Mouse (Mus musculus) adrenal gland, postnatal 10 days (tissue): Measurements from ENCODE around the gene Casq2. TPM values are rescaled to one million over a fixed set of nuclear protein-coding genes. Genes with fewer than 3 reads are reported as not detected.

Source experiments
- DNase-seq: peaks from one replicate; pipeline ENCODE4 v3.0.0; 2021; ENCODE audit warnings: mixed read lengths
- total RNA-seq, 2 experiments: library from RNA; stranded (reverse); gene quantifications; 2 replicates each; pipeline ENCODE4 v1.2.3; 2021

Gene Casq2
- total RNA-seq, 2 experiments from 2014 or later: 6.8 to 49.9 TPM

DNA sequence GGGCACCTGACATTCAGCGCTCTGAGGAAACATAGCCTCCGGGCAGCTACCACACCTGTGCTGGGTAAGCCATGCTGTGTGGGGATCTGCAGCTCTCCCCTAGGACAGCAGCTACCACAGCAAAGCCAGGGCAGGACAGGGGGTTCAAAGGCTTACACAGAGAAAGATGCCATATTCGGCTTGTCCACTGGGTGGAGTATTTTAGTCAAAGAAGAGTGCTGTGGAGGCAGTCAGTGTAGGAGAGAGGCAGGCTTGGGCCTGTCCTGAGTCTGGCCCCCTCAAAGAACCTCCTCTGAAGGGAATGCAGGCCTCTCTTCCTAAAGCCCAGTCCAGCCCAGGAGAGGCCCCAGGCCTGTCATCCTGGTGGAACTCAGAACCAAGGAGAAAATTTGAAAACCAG, 4.4 kb upstream of the Casq2 start:
- peak; percentile 87 for DNase-seq

DNA sequence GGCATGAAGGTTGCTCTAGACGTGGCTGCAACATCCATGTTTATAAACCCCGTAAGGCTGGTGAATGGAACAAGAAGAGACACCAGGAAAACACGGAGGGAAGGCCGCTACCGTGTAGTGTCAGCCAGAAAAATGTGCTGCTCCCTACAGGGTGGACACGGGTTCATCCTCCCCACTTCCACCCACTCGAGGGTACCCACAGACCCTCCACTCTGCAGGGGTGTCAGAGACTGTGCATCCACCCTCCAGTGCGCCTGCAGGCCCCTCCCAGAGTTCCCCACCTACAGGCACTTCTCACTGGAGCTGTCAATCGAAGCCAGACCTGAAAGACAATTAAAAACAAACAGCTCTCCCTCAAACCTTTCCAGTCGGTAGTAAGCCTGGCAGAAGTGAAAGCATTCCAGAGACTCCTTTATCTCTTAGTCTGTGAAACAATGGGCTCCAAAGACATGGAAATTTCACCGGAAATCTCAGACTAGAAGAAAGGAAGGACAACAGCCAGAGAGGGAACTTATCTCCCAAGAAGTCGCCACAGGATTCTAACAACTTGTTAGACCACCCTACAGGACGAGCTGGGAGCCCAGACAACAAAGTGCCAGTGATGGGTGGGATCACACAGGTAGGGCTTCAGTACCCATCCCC, 2.5 kb upstream of the Casq2 start:
- DNase-seq: no peak

DNA sequence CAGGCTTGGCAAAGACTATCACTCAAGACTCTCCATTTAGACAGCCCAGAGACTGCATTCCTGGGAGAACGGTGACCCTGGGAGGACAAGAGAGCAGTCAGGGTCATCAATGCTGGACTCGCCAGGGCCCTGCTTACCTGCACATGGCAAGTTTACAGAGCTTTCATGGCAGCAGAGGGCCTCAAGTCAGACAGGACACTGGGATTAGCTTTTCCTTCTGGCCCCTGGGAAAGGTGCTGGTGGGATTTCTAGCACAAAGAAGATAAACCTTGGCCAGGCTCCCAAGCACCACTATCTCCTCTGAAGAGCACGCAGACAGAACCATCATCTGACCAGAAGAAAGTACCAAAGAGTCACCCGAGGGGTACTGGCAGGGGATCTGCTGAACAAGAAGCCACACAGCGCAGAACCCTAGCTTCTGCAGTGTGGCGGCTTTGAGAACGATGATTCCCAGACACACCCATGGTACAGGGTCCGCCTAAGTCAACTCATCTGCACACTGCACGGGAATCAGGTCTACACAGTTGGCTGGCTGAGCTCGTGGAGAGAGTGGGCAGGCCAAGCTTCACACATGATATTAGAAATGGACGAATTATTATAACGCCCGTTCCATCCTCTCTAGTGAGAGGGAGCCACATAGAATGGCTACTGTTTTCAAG, 1.3 kb upstream of the Casq2 start:
- no peak for DNase-seq

GRCm38 (mm10) chr3:102085719-102086118, 496 bp upstream of the Casq2 start:
- peak; percentile 73 for DNase-seq

DNA sequence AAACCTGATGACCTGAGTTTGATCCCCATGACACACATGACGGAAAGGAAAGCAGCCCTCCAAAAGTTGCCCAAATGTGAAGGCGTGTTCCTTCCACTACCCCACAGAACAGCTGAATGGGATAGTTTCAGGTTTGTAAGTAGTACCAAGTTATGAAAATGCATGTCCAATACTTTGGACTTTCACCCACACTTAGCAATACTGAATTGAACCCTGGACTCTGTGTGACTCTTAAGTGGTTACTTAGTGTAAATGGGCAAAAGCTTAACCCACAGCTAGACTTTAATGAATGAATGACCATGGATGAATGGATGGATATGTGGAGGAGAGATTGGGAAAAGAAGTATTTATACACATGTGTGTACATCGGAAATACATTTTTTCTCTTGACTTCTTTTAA, 8.6 kb downstream of the Casq2 start:
- no peak for DNase-seq

GRCm38 (mm10) chr3:102095412-102095811, 9.2 kb downstream of the Casq2 start:
- no peak for DNase-seq

- no peak for DNase-seq
Measured at GRCm38 (mm10) chr3:102096366-102096765, 10.2 kb downstream of the Casq2 start.

DNA sequence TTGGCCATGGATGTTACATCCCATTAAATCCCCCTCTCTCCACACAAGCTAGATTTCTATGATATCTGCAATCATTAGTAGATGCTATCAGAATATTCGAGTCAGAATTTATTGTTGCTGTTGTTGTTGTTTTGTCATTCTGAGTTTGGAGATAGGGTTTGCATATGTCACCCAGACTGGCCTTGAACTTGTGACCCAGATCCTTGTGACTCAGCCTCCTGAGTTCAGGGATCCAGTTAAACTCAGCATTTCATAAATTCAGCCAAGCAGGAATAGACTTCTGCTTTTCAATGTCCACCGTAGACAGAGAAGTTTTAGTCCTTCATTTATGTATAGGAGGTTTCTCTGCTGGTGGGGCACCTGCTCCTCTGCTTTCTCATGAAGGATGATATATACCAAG, 10.8 kb downstream of the Casq2 start:
- DNase-seq: no peak

DNA sequence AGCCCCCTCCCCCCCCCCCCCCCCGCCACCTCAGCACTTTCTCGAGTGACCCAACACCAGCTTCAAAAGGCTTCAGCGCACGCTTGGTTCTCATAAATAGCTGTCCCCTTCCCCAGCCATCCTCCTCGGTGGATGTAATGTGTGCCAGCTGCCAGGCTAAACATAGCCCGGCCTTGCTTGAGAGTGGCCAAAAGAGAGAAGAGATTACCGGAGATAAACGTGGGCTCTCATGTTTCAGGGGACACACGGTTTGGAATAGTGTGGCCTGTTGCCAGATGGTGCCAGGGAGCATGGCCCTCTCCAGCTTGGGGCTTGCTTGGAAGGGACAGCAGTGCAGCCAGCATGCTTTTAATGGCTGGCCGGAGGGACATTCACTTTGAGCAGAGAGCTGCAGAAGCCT, 13.0 kb downstream of the Casq2 start:
- DNase-seq: no peak

DNA sequence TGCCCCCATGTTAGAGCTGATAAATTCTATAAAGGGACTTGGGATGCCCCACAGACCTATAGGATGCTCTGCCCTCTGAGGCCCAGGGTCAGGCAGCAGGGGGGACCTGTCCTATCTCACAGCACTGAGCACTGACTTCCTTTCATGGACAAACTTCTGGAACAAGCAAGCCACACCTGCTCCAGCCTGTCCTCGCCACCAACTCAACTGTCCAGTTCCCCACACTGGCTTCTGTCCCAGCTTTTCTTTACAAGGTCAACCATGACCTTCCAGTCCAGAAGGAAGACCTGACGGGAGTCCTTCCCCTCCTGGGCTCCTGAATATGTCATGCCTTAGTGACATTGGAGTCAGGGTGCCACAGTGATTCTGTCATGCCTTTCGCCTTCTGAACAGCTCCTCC, 13.6 kb downstream of the Casq2 start:
- no peak for DNase-seq

GRCm38 (mm10) chr3:102101445-102101844, 15.2 kb downstream of the Casq2 start:
- DNase-seq: no peak

DNA sequence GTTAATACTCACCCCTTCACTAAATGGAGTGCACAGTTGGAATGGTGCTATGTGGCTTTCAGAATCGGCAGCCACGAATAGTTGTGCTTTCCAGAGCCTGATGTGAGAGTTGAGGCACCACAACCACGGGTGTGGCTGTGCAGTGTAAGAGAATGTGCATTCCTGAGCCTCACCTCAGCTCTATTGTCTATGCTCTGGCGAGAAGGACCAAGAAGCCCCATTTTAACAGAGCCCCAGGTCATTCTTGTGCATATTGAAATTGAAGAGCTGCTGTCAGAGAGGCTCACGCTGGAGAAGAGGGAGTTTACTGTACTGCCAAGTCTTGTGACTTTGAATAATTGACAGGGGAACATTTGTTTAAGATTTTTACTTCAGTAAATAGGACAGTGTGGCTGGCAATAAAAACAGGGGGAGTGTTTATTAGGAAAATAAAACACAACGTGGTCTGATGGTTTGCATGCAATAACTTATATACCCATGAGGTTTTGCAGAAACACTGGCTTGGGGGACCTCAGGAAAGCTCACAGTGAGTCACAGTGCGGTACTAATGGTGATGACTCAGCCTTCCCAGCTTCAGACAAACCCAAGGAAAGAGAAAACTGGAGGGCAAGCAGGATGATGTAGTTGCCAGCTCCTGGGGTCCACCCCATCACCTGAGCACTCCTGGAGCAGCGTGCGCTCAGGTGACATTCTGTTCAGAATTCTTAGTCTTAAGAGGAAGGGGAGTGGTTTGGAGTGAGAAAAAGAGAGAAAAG, 17.8 kb downstream of the Casq2 start:
- no peak for DNase-seq

DNA sequence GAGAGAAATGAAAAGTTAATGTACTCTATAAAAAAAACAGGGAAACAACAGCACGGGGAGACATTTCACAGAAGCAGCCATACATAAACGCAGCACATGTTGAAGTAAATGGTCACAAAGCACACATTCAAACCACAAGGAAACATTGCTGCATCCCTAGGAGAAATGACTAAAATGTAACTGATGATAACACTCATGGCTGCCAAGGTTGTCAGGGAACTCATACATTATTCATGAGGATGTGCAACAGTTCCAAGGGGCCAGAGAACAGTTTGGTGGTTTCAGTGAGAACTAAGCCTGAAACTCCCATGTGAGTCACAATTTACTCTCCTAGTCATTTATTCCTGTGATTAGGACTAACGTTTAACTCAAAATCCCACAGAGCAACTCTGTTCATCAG, 22.0 kb downstream of the Casq2 start:
- DNase-seq: no peak

- DNase-seq: peak; percentile 8
Measured at GRCm38 (mm10) chr3:102111979-102112599, 25.9 kb downstream of the Casq2 start.

DNA sequence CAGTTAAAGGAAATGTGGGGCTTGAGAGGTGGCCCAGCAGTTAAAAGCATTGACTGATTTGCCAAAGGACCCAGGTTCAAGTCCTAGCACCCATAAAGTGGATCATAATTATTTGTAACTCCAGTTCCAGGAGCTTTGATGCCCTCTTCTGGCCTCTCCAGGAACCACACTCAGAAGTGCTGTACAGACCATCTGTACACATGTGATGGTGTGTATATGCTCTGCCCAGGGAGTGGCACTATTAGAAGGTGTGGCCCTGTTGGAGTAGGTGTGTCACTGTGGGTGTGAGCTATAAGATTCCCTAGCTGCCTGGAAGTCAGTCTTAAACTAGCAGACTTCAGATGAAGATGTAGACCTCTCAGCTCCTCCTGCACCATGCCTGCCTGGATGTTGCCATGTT, 34.7 kb downstream of the Casq2 start:
- DNase-seq: no peak

- DNase-seq: peak; percentile 13
Measured at GRCm38 (mm10) chr3:102122046-102122445, 35.8 kb downstream of the Casq2 start.

DNA sequence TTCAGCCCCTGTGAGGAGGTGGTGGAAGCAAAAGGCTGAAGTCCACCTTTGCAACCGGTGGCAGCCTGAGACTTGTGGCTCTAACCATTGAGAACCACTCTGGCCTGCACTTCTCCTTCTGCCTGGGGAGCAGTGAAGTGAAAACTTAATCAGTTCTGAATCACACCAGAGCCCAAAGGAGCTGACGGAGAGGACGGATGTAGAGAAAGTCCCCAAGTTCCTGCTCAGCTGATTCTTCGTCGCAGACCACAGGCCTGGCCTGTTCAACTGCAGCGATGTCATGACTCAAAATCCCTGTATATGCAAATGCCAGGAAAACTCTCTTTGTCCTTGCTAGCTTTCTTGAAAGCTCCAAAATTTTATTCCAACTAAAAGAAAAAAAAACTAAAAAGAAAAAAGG, 37.4 kb downstream of the Casq2 start:
- DNase-seq: no peak

DNA sequence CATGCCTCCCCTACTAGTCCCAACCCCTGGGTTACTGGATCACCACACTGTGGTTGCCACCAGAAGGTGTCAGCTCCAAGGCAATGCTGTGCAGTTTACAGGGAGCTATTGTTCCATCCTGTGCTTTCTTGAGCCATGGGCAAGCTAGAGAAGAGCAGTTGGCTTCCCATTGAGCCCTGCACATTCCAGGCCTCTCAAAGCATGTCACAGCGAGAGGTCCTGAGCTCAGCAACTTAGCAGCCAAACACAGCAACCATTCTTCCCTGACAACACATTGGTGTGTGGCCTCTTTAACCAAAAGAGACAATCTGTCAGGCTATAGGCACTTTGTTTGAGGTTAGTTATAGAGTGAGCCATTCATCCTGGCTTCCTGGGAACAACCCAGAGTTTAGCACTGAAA, 39.3 kb downstream of the Casq2 start:
- DNase-seq: no peak

DNA sequence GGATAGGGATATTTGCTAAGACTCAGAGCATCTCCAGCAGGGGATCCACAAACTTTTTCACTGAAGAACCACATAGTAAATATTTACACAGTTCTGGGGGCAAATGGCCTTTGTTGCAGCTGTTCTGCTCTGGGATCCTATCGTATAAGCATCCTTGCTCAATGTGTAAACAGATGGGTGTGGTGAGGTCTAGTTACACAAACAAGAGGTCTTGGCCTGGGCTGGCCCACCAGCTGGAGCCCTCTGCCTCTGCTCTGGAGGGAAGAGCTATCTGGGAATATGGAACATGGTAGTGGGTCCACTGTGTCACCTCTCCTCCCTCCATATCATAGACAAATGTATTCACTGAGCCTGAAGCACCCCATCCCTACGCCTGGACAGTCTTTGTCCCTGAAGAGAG, 40.9 kb downstream of the Casq2 start:
- no peak for DNase-seq

- no peak for DNase-seq
Measured at GRCm38 (mm10) chr3:102128242-102128641, 42.0 kb downstream of the Casq2 start.

DNA sequence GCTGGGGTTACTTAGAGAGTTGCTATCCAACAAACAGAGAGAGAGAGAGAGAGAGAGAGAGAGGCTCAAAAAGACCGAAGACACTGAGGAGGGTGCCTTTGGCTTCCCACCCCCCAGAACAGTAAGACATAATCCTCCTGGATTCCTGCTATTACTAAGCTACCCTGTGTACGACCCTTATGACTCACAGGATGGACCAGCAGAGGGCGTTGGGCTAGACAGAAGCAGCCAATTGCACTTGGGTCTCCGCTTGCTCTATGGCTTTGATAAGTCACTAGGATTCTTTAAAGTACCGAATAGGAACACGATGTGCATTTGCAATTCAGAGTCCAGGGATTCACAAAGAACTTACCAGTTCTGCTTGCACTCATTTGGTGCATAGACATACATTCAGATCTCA, 44.3 kb downstream of the Casq2 start:
- peak; percentile 38 for DNase-seq

GRCm38 (mm10) chr3:102131627-102132324, 45.6 kb downstream of the Casq2 start:
- DNase-seq: no peak
